Mouse (Mus musculus) megakaryocyte-erythroid progenitor cell, adult 5-6 weeks (primary cell): ENCODE results near the gene Izumo4. TPM values are rescaled to one million over a fixed set of nuclear protein-coding genes. Genes with fewer than 3 reads are reported as not detected.

Source experiments
- total RNA-seq, 2 experiments: library from RNA; stranded (forward) in 1 of 2; stranded (reverse) in 1 of 2; fragments of 200-1000, 215-1000 nt in 1 of 2; fragments of >200 nt in 1 of 2; fragmentation: Nextera tagmentation in 1 of 2; gene quantifications; 2 replicates each; pipeline ENCODE4 v1.2.3; 2014 to 2017

Izumo4 gene
- total RNA-seq, 2 experiments from 2014 or later, result 3.0 to 26.4 TPM

Other genes with a start within 250 kb of the Izumo4 start
- not detected in 2 replicates for gene Onecut3, start 207.3 kb upstream of the Izumo4 start, total RNA-seq (2014; fragmentation: Nextera tagmentation)
- not detected in 2 replicates for gene Onecut3, start 207.3 kb upstream of the Izumo4 start, total RNA-seq (2017)
- not detected in 2 replicates for gene Atp8b3, start 163.1 kb upstream of the Izumo4 start, total RNA-seq (2014; fragmentation: Nextera tagmentation)
- not detected in 2 replicates for gene Atp8b3, start 163.1 kb upstream of the Izumo4 start, total RNA-seq (2017)
- gene Rexo1, start 140.6 kb upstream of the Izumo4 start, total RNA-seq (2014; fragmentation: Nextera tagmentation), result 52.1 and 57.1 TPM in 2 replicates
- gene Rexo1, start 140.6 kb upstream of the Izumo4 start, total RNA-seq (2017), result 9.8 and 15.3 TPM in 2 replicates
- 21.0 and 24.9 TPM in 2 replicates for gene Klf16, start 124.9 kb upstream of the Izumo4 start, total RNA-seq (2014; fragmentation: Nextera tagmentation)
- gene Klf16, start 124.9 kb upstream of the Izumo4 start, total RNA-seq (2017), result 7.2 and 14.6 TPM in 2 replicates
- gene Abhd17a, start 111.8 kb upstream of the Izumo4 start, total RNA-seq (2014; fragmentation: Nextera tagmentation), result 55.0 and 63.1 TPM in 2 replicates
- gene Abhd17a, start 111.8 kb upstream of the Izumo4 start, total RNA-seq (2017), result 13.7 and 19.4 TPM in 2 replicates
- 56.1 and 71.8 TPM in 2 replicates for gene Scamp4, start 99.3 kb upstream of the Izumo4 start, total RNA-seq (2014; fragmentation: Nextera tagmentation)
- gene Scamp4, start 99.3 kb upstream of the Izumo4 start, total RNA-seq (2017), result 12.7 and 23.3 TPM in 2 replicates
- gene Adat3, start 99.3 kb upstream of the Izumo4 start, total RNA-seq (2014; fragmentation: Nextera tagmentation), result 2.7 and 9.1 TPM in 2 replicates
- gene Adat3, start 99.3 kb upstream of the Izumo4 start, total RNA-seq (2017), result 11.0 TPM in 1 of 2 replicates, not detected in the other
- 0.68 and 1.6 TPM in 2 replicates for gene Gm49322, start 96.2 kb upstream of the Izumo4 start, total RNA-seq (2014; fragmentation: Nextera tagmentation)
- gene Gm49322, start 96.2 kb upstream of the Izumo4 start, total RNA-seq (2017), result 0.08 and 0.42 TPM in 2 replicates
- gene Csnk1g2, start 79.3 kb upstream of the Izumo4 start, total RNA-seq (2014; fragmentation: Nextera tagmentation), result 70.2 and 93.3 TPM in 2 replicates
- gene Csnk1g2, start 79.3 kb upstream of the Izumo4 start, total RNA-seq (2017), result 117 and 120 TPM in 2 replicates
- 27.4 and 32.0 TPM in 2 replicates for gene Btbd2, start 45.1 kb upstream of the Izumo4 start, total RNA-seq (2014; fragmentation: Nextera tagmentation)
- 11.8 and 14.8 TPM in 2 replicates for gene Btbd2, start 45.1 kb upstream of the Izumo4 start, total RNA-seq (2017)
- 149 and 158 TPM in 2 replicates for gene Mknk2, start 24.1 kb upstream of the Izumo4 start, total RNA-seq (2014; fragmentation: Nextera tagmentation)
- gene Mknk2, start 24.1 kb upstream of the Izumo4 start, total RNA-seq (2017), result 78.4 and 117 TPM in 2 replicates
- gene Mob3a, start 207 bp upstream of the Izumo4 start, total RNA-seq (2014; fragmentation: Nextera tagmentation), result 22.8 and 29.1 TPM in 2 replicates
- gene Mob3a, start 207 bp upstream of the Izumo4 start, total RNA-seq (2017), result 30.5 and 38.6 TPM in 2 replicates
- 54.1 and 79.5 TPM in 2 replicates for gene Ap3d1, start 40.1 kb downstream of the Izumo4 start, total RNA-seq (2014; fragmentation: Nextera tagmentation)
- gene Ap3d1, start 40.1 kb downstream of the Izumo4 start, total RNA-seq (2017), result 36.6 and 37.8 TPM in 2 replicates
- gene Dot1l, start 53.0 kb downstream of the Izumo4 start, total RNA-seq (2014; fragmentation: Nextera tagmentation), result 67.0 and 83.2 TPM in 2 replicates
- gene Dot1l, start 53.0 kb downstream of the Izumo4 start, total RNA-seq (2017), result 9.9 and 14.0 TPM in 2 replicates
- gene Sf3a2, start 96.0 kb downstream of the Izumo4 start, total RNA-seq (2014; fragmentation: Nextera tagmentation), result 97.7 and 118 TPM in 2 replicates
- gene Sf3a2, start 96.0 kb downstream of the Izumo4 start, total RNA-seq (2017), result 24.1 and 27.1 TPM in 2 replicates
- 114 and 155 TPM in 2 replicates for gene Plekhj1, start 96.4 kb downstream of the Izumo4 start, total RNA-seq (2014; fragmentation: Nextera tagmentation)
- 41.1 and 51.5 TPM in 2 replicates for gene Plekhj1, start 96.4 kb downstream of the Izumo4 start, total RNA-seq (2017)
- gene Amh, start 103.1 kb downstream of the Izumo4 start, total RNA-seq (2014; fragmentation: Nextera tagmentation), result 0.59 TPM in 1 of 2 replicates, not detected in the other
- not detected in 2 replicates for gene Amh, start 103.1 kb downstream of the Izumo4 start, total RNA-seq (2017)
- gene Jsrp1, start 111.3 kb downstream of the Izumo4 start, total RNA-seq (2014; fragmentation: Nextera tagmentation), result not detected in 2 replicates
- gene Jsrp1, start 111.3 kb downstream of the Izumo4 start, total RNA-seq (2017), result not detected in 2 replicates
- gene Oaz1, start 124.5 kb downstream of the Izumo4 start, total RNA-seq (2014; fragmentation: Nextera tagmentation), result 1,436 and 1,526 TPM in 2 replicates
- 220 and 353 TPM in 2 replicates for gene Oaz1, start 124.5 kb downstream of the Izumo4 start, total RNA-seq (2017)
- 1.6 TPM in 1 of 2 replicates, not detected in the other for gene Lingo3, start 141.9 kb downstream of the Izumo4 start, total RNA-seq (2014; fragmentation: Nextera tagmentation)
- gene Lingo3, start 141.9 kb downstream of the Izumo4 start, total RNA-seq (2017), result not detected in 2 replicates
- 291 and 326 TPM in 2 replicates for gene Lsm7, start 153.0 kb downstream of the Izumo4 start, total RNA-seq (2014; fragmentation: Nextera tagmentation)
- gene Lsm7, start 153.0 kb downstream of the Izumo4 start, total RNA-seq (2017), result 401 and 445 TPM in 2 replicates
- gene Sppl2b, start 153.1 kb downstream of the Izumo4 start, total RNA-seq (2014; fragmentation: Nextera tagmentation), result 116 and 117 TPM in 2 replicates
- gene Sppl2b, start 153.1 kb downstream of the Izumo4 start, total RNA-seq (2017), result 45.6 and 65.4 TPM in 2 replicates
- 0.22 TPM in 1 of 2 replicates, not detected in the other for gene Tmprss9, start 169.7 kb downstream of the Izumo4 start, total RNA-seq (2014; fragmentation: Nextera tagmentation)
- not detected in 2 replicates for gene Tmprss9, start 169.7 kb downstream of the Izumo4 start, total RNA-seq (2017)
- 206 and 233 TPM in 2 replicates for gene Timm13, start 198.8 kb downstream of the Izumo4 start, total RNA-seq (2014; fragmentation: Nextera tagmentation)
- gene Timm13, start 198.8 kb downstream of the Izumo4 start, total RNA-seq (2017), result 27.7 and 49.2 TPM in 2 replicates
- gene Lmnb2, start 216.1 kb downstream of the Izumo4 start, total RNA-seq (2014; fragmentation: Nextera tagmentation), result 14.9 and 24.4 TPM in 2 replicates
- 24.0 and 29.0 TPM in 2 replicates for gene Lmnb2, start 216.1 kb downstream of the Izumo4 start, total RNA-seq (2017)
- not detected in 2 replicates for gene Gadd45b, start 227.9 kb downstream of the Izumo4 start, total RNA-seq (2014; fragmentation: Nextera tagmentation)
- 7.5 and 8.7 TPM in 2 replicates for gene Gadd45b, start 227.9 kb downstream of the Izumo4 start, total RNA-seq (2017)